Mouse (Mus musculus): Measurements from ENCODE around the gene Capza1.
A peak's percentile ranks its signal among the peaks of the same experiment; 100 is the strongest.

Gene Capza1

GRCm38 (mm10) chr3:104788075-104788474, 76.2 kb downstream of the Capza1 start, which contains the start of gene Rhoc:
Gene Rhoc, plus strand, starts transcription at chr3:104788375.
- no peak for DNase-seq

DNA sequence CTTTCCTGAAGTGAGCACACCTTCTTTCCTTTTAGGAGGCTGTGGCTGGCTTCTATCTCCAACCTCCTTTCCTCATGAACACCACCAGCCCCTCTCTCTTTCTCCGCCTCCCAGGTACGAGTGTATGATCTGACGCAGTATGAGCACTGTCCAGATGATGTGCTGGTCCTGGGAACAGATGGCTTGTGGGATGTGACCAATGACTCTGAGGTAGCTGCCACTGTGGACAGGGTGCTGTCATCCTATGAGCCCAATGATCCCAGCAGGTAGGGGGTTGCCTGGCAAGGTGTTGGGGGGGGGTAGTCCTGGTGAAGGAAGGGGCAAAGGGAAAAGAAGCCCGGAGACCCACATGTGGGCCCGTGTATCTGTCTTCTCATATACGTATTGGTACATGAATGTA, 79.0 kb downstream of the Capza1 start:
- no peak for DNase-seq

DNA sequence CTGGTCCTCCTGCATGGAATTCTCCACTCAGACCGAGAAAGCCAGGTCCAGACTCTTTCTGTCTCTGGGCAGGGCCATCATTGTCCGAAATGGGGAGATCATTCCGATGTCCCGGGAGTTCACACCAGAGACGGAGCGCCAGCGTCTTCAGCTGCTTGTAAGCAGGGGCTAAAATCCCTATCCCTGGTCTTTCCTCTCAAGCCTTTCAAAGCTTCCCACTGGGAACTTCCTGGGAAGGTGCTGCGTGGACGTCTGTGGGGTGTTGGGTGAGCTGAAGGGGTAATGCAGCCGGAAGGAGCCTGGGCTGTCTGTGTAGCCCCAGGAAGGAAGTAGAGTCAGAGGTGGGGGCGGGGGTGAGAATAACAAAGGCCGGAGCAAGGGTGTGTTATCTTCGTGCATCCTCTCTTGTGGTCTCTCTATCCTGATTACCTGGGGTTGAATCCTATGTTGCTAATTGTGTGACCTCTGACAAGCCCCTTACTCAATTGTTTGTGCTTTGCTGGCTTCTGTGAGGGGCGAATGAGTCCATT, 80.3 kb downstream of the Capza1 start:
- no peak for DNase-seq

GRCm38 (mm10) chr3:104782061-104782681, 82.1 kb downstream of the Capza1 start:
- peak; percentile 61 to 69 for DNase-seq

DNA sequence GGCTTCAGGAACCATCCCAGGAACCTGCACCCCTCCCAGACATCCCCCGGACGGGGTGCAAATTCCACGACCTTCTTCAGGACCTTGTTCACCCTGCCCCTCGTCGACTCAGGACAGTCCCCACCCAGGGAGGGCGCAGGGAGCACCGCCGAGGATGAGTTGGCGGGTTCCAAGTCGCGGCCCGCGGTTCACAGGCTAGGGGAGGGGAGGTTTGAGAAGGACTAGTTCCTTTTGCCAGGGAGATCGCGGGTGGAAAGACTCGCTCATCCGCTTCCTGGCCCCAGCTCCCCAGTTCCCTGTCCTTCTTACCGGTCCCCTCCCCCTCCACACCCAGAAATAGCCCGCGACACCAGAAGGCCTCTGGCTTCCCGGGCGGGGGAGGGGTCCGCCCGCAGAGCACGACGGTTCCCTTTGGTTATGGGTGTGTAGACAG, 82.8 kb downstream of the Capza1 start, which contains the start of gene Fam19a3:
Gene Fam19a3 (minus strand): TSS at position 370 of the 433 bp plus-strand sequence.
- peak in 1 of 2 experiments; percentile 35 for DNase-seq

GRCm38 (mm10) chr3:104780561-104781420, 83.5 kb downstream of the Capza1 start, which contains the start of gene Ppm1j:
Gene Ppm1j, plus strand, starts transcription at chr3:104781056.
- DNase-seq = peak; percentile 77 to 88

- DNase-seq = no peak
These were observed 84.4 kb downstream of the Capza1 start for GRCm38 (mm10) chr3:104779949-104780348.

GRCm38 (mm10) chr3:104777342-104777741, 87.0 kb downstream of the Capza1 start:
- DNase-seq = no peak

- DNase-seq = no peak
These were observed 91.0 kb downstream of the Capza1 start for GRCm38 (mm10) chr3:104773301-104773700.

Data from kidney, adult 8-10 months (tissue).